Mouse (Mus musculus) layer of hippocampus, adult 2 months (tissue): ENCODE results near the gene Dmrt1. TPM values are rescaled to one million over a fixed set of nuclear protein-coding genes. Genes with fewer than 3 reads are reported as not detected.

Source experiments
- DNase-seq, 2 experiments: peaks; one replicate each; pipeline ENCODE4 v3.0.0; 2022; ENCODE audit warnings: low spot score in 2 of 2
- H3K27ac ChIP-seq: fragments of 200-600 bp; 2 replicates; pipeline ENCODE4 v1.8.1; 2022
- H3K4me3 ChIP-seq: fragments of 200-600 bp; 2 replicates; pipeline ENCODE4 v1.8.1; 2022; ENCODE audit warnings: mild to moderate bottlenecking
- CTCF ChIP-seq: fragments of 200-600 bp; conservative IDR thresholded peaks from 2 replicates; pipeline ENCODE4 v1.8.1; 2022; ENCODE audit warnings: antibody characterized with exemption, mild to moderate bottlenecking, moderate library complexity
- total RNA-seq, 2 experiments: library from RNA; stranded (reverse); gene quantifications; 2 replicates each; pipeline ENCODE4 v1.2.3; 2021

The Dmrt1 gene
- total RNA-seq, 2 experiments from 2014 or later, result not detected

DNA sequence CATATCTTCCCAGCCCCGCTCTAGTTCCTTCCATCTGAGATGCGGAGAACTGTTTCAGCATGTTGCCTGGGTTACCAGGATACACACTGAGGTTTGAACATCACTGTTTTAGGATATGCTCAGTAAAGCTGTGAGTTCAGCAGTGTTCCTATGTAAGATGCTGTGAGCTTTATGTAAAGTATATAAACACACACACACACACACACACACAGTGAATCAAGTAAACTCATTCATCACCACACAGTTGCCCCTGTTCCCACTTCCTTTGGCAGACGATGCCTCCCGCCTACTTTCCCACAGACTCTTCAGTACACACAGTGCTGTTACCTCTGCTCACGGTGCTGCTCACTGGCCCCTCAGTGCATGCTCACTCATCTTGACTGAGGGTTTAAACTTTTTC lies 147.1 kb downstream of the Dmrt1 start:
- no peak for TF ChIP-seq CTCF
- peak; percentile 10 to 30 for DNase-seq
- Histone ChIP-seq H3K27ac (no peak overlapping the region), H3K4me3 (no peak overlapping the region)

Other genes with a start within 250 kb of the Dmrt1 start
- gene Dmrt3, start 104.7 kb downstream of the Dmrt1 start, total RNA-seq, result 1 to 10 TPM in 1 of 2 experiments, under 1 TPM in 1; 0.79 to 1.8 TPM
- 1 to 10 TPM in 1 of 2 experiments, under 1 TPM in 1; 0.87 to 1.1 TPM for gene Dmrt2, start 166.8 kb downstream of the Dmrt1 start, total RNA-seq